In genomic region chr12:57307748-57308147, GRCm38 (mm10) we compare ENCODE assay signal across 31 mouse cellular contexts.
"Had no signal": no experiment of that assay in that cellular context is flagged by ENCODE, and none has a peak within 500 bp of the region (broad histone marks: within the 10 kb centered on the region; RNA-seq: fewer than 3 reads in every experiment).

No protein-coding gene starts in this region.

- DNase-seq: heart, postnatal 10 days; heart, postnatal 14 days; heart, postnatal 36 days; heart, postnatal 4 days; kidney, adult 11 months; kidney, adult 18-20 months; kidney, adult 2 months; kidney, adult 8-10 months; kidney, adult 9 months; kidney, postnatal 10 days; kidney, postnatal 14 days; kidney, postnatal 25 days; kidney, postnatal 36 days; kidney, postnatal 4 days; layer of hippocampus, adult 9-11 months; layer of hippocampus, postnatal 36 days had no signal

- H3K9ac ChIP-seq: heart, embryonic 12.5 days; heart, embryonic 13.5 days; heart, embryonic 15.5 days; hindbrain, embryonic 12.5 days; hindbrain, embryonic 13.5 days; hindbrain, embryonic 14.5 days; hindbrain, embryonic 15.5 days; intestine, embryonic 15.5 days; kidney, embryonic 15.5 days had no signal

- H3K27me3 ChIP-seq: heart, embryonic 12.5 days; heart, embryonic 13.5 days; heart, embryonic 15.5 days; hindbrain, embryonic 12.5 days; hindbrain, embryonic 13.5 days; hindbrain, embryonic 15.5 days; intestine, embryonic 15.5 days; kidney, embryonic 15.5 days had no signal

- H3K4me3 ChIP-seq: heart, embryonic 10.5 days; heart, embryonic 12.5 days; heart, embryonic 13.5 days; heart, embryonic 15.5 days; hindbrain, embryonic 10.5 days; hindbrain, embryonic 12.5 days; hindbrain, embryonic 13.5 days; hindbrain, embryonic 15.5 days; intestine, embryonic 15.5 days; kidney, embryonic 15.5 days; layer of hippocampus, adult 2 months; left cerebral cortex, adult 2 months had no signal

- H3K9me3 ChIP-seq: heart, embryonic 10.5 days; heart, embryonic 12.5 days; heart, embryonic 13.5 days; heart, embryonic 15.5 days; hindbrain, embryonic 10.5 days; hindbrain, embryonic 12.5 days; hindbrain, embryonic 13.5 days; hindbrain, embryonic 15.5 days; intestine, embryonic 15.5 days; kidney, embryonic 15.5 days had no signal

- H3K27ac ChIP-seq: heart, embryonic 10.5 days; heart, embryonic 13.5 days; heart, embryonic 15.5 days; hindbrain, embryonic 10.5 days; hindbrain, embryonic 12.5 days; hindbrain, embryonic 13.5 days; hindbrain, embryonic 14.5 days; hindbrain, embryonic 15.5 days; hindbrain, postnatal 0 days; intestine, embryonic 15.5 days; kidney, embryonic 15.5 days; kidney, postnatal 0 days; layer of hippocampus, adult 2 months; left cerebral cortex, adult 2 months had no signal

- H3K4me1 ChIP-seq: heart, embryonic 10.5 days; heart, embryonic 12.5 days; heart, embryonic 13.5 days; heart, embryonic 15.5 days; hindbrain, embryonic 10.5 days; hindbrain, embryonic 12.5 days; hindbrain, embryonic 13.5 days; hindbrain, embryonic 15.5 days; intestine, embryonic 15.5 days; kidney, embryonic 15.5 days had no signal

- H3K36me3 ChIP-seq: heart, embryonic 10.5 days; heart, embryonic 12.5 days; heart, embryonic 13.5 days; heart, embryonic 15.5 days; hindbrain, embryonic 10.5 days; hindbrain, embryonic 12.5 days; hindbrain, embryonic 13.5 days; hindbrain, embryonic 15.5 days; intestine, embryonic 15.5 days; kidney, embryonic 15.5 days had no signal
